Mouse (Mus musculus) liver, adult (tissue): Measurements from ENCODE around the gene Rnf216.

ENCODE experiments used
- GATA4 ChIP-seq: IDR thresholded peaks from 2 replicates; pipeline ENCODE4 v1.6.1; 2014; ENCODE audit warnings: mild to moderate bottlenecking, low read length; ENCODE audit not compliant: insufficient replicate concordance

The Rnf216 gene

GRCm38 (mm10) chr5:142963705-142964494, 148.9 kb downstream of the Rnf216 start:
- no peak for TF ChIP-seq GATA4

- no peak for TF ChIP-seq GATA4
Observed at GRCm38 (mm10) chr5:142963003-142963704, 149.6 kb downstream of the Rnf216 start.

GRCm38 (mm10) chr5:142962444-142962961, 150.3 kb downstream of the Rnf216 start:
- TF ChIP-seq GATA4, result no peak

GRCm38 (mm10) chr5:142961881-142962443, 150.8 kb downstream of the Rnf216 start:
- TF ChIP-seq GATA4, result no peak

- no peak for TF ChIP-seq GATA4
Observed at GRCm38 (mm10) chr5:142961398-142961880, 151.4 kb downstream of the Rnf216 start.

GRCm38 (mm10) chr5:142960775-142961271, 152.0 kb downstream of the Rnf216 start:
- TF ChIP-seq GATA4, result no peak

GRCm38 (mm10) chr5:142959576-142960556, 152.9 kb downstream of the Rnf216 start, which contains the start of gene Fscn1:
Gene Fscn1, plus strand, starts transcription at chr5:142960343.
- TF ChIP-seq GATA4, result no peak

- TF ChIP-seq GATA4, result no peak
Observed at GRCm38 (mm10) chr5:142959156-142959555, 153.6 kb downstream of the Rnf216 start.

- no peak for TF ChIP-seq GATA4
Observed at GRCm38 (mm10) chr5:142958464-142958863, 154.3 kb downstream of the Rnf216 start.

GRCm38 (mm10) chr5:142956956-142957703, 155.7 kb downstream of the Rnf216 start:
- no peak for TF ChIP-seq GATA4

GRCm38 (mm10) chr5:142953641-142954040, 159.2 kb downstream of the Rnf216 start:
- no peak for TF ChIP-seq GATA4

GRCm38 (mm10) chr5:142950405-142950804, 162.4 kb downstream of the Rnf216 start:
- TF ChIP-seq GATA4, result no peak

GRCm38 (mm10) chr5:142949580-142949979, 163.2 kb downstream of the Rnf216 start:
- no peak for TF ChIP-seq GATA4

GRCm38 (mm10) chr5:142947460-142947859, 165.3 kb downstream of the Rnf216 start:
- no peak for TF ChIP-seq GATA4
